Mouse (Mus musculus) midbrain, embryonic 16.5 days (tissue): Measurements from ENCODE around the gene Aasdh. TPM values are rescaled to one million over a fixed set of nuclear protein-coding genes. Genes with fewer than 3 reads are reported as not detected.
"Not testable (repeated sequence)": the region's sequence is repeated elsewhere in the genome, so short reads cannot be mapped to it uniquely, and the experiment has no call there.

Experiments used
- ATAC-seq: fragments of 200-750 bp; cut with Nextera tagmentation; 2 replicates; pipeline ENCODE4 v1.8.0; 2017; ENCODE audit warnings: moderate TSS enrichment
- H3K27ac ChIP-seq: fragments of 300-500 bp; sonication (generic); 2 replicates; pipeline ENCODE4 v1.5.1; 2014; ENCODE audit warnings: mild to moderate bottlenecking, low read length, mixed read lengths
- H3K27me3 ChIP-seq: fragments of 300-500 bp; sonication (generic); 2 replicates; pipeline ENCODE4 v1.6.1; 2014; ENCODE audit warnings: low read depth, low read length, mixed read lengths; ENCODE audit not compliant: control insufficient read depth, insufficient read depth
- H3K36me3 ChIP-seq: fragments of 300-500 bp; sonication (generic); 2 replicates; pipeline ENCODE4 v1.6.1; 2014; ENCODE audit warnings: mild to moderate bottlenecking, low read length, moderate library complexity, mixed read lengths; ENCODE audit not compliant: control insufficient read depth, insufficient read depth
- H3K4me1 ChIP-seq: fragments of 300-500 bp; sonication (generic); 2 replicates; pipeline ENCODE4 v1.6.1; 2014; ENCODE audit warnings: mild to moderate bottlenecking, low read length, mixed read lengths; ENCODE audit not compliant: control insufficient read depth, insufficient read depth
- H3K4me2 ChIP-seq: fragments of 300-500 bp; sonication (generic); 2 replicates; pipeline ENCODE4 v1.6.1; 2014; ENCODE audit warnings: mild to moderate bottlenecking, low read length, mixed read lengths
- H3K4me3 ChIP-seq: fragments of 300-500 bp; sonication (generic); 2 replicates; pipeline ENCODE4 v1.5.1; 2014; ENCODE audit warnings: low read depth, mild to moderate bottlenecking, low read length, moderate library complexity, mixed read lengths
- H3K9ac ChIP-seq: fragments of 300-500 bp; sonication (generic); 2 replicates; pipeline ENCODE4 v1.6.1; 2014; ENCODE audit warnings: low read depth, low read length, mixed read lengths
- H3K9me3 ChIP-seq: fragments of 300-500 bp; sonication (generic); replicated peaks from 2 replicates; pipeline ENCODE4 v1.6.1; 2014; ENCODE audit warnings: mild to moderate bottlenecking, low read length, mixed read lengths; ENCODE audit not compliant: control insufficient read depth, poor library complexity, severe bottlenecking
- WGBS: fragments of 180-500 bp; shearing (Covaris S2); extraction: QIAGEN DNeasy Blood & Tissue Kit; methylation state at CpG from one replicate; pipeline ENCODE4 v1.1.7; 2014; 5-methylcytosine and 5-hydroxymethylcytosine counted together
- polyA plus RNA-seq: library from polyadenylated mRNA; unstranded; fragments of >200 nt; fragmentation: Nextera tagmentation; extraction: Ambion mirVana; gene quantifications from 2 replicates; pipeline ENCODE4 v1.2.1, GENCODE M21; 2015

Gene Aasdh
- polyA plus RNA-seq, 1 experiment from 2014 or later, result 20.7 TPM

- peaks cover 10% of the 10 kb centered on the region for H3K36me3 ChIP-seq
- no peak overlapping the region for H3K27ac ChIP-seq
- WGBS, result 88% methylated on average over 13 of the region's 13 CpGs
- no peak overlapping the region for H3K4me3 ChIP-seq
- no peak for ATAC-seq
- no peaks in the 10 kb centered on the region for H3K27me3 ChIP-seq
- no peak overlapping the region for H3K4me2 ChIP-seq
- H3K9me3 ChIP-seq, result peaks cover 5% of the 10 kb centered on the region; the same call in 1 of the 2 replicates
- no peak overlapping the region for H3K9ac ChIP-seq
- no peaks in the 10 kb centered on the region for H3K4me1 ChIP-seq
Measured at GRCm38 (mm10) chr5:76923428-76923827, 18.1 kb upstream of the Aasdh start.

DNA sequence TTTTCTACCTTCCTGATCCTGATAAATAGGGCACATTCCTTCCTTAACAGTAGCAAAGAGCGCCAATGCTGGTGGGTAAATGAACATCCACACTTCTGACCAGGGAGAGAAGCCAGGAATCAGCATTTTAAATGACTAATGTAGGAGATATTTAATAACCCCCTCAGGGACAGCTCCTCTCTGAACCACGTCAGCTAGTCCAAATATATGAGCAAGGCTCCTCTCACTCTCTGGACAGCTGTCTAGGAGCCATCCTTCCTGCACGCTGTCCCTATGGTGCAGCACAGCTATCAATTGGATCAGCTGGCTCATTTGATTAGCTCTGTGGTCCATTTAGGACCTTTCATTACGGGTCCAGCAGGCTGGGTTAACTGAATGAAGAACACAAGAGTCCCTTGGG, 17.5 kb upstream of the Aasdh start:
- peaks cover 10% of the 10 kb centered on the region for H3K36me3 ChIP-seq

DNA sequence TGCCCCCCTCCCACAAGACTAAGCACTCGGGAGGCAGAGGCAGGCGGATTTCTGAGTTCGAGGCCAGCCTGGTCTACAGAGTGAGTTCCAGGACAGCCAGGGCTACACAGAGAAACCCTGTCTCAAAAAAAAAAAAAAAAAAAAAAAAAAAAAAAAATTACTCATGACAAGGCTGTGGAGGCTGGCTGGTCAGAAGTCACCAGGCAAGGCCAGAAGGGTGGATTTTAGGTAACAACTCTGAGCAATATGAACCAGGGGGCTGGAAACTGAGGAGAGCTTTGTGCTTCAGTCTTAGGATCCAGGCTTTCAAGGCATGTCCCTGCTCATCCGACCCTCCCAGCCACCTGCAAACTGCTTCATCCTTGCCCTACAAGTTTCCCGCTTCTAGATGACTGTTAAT, 7.2 kb upstream of the Aasdh start:
- H3K27ac ChIP-seq, H3K9ac ChIP-seq: not testable (repeated sequence)
- WGBS, result 96% methylated on average over 5 of the region's 5 CpGs

More for the DNA sequence above, 17.5 kb upstream of the Aasdh start:
- Histone ChIP-seq H3K4me2 (no peak overlapping the region), H3K27me3 (no peaks in the 10 kb centered on the region), H3K27ac (no peak overlapping the region), H3K9ac (no peak overlapping the region), H3K9me3 (0 out of 2 replicates have a peak, but pooled peaks cover 5% of the 10 kb centered on the region), H3K4me1 (no peaks in the 10 kb centered on the region), H3K4me3 (no peak overlapping the region)
- ATAC-seq, result no peak
- WGBS, result 83% methylated on average over 4 of the region's 4 CpGs

DNA sequence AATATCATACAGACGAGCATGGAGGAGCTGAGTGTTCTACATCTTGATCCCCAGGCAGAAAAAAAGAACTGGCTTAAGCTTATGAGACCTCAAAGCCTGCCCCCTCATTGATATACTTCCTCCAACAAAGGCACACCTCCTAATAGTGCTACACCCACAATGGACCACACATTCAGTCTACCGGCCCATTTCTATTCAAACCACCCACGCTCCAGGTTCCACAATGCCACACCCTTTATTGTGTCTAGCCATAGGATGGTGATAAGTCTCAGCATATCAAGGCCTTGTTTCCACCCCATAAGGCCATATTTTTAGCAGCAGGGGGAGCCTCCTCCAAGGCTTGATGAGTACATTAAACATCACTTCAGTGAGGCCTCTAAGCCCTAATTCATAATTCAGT, 5.5 kb upstream of the Aasdh start:
- H3K4me3 ChIP-seq, result no peak overlapping the region
- peaks cover 4% of the 10 kb centered on the region; the same call in 1 of the 2 replicates for H3K4me1 ChIP-seq
- no peak for ATAC-seq
- H3K9me3 ChIP-seq, result no peaks in the 10 kb centered on the region
- no peaks in the 10 kb centered on the region for H3K36me3 ChIP-seq
- no peak overlapping the region for H3K27ac ChIP-seq
- H3K27me3 ChIP-seq, result no peaks in the 10 kb centered on the region
- WGBS, result 80% methylated on average over 3 of the region's 3 CpGs
- no peak overlapping the region for H3K9ac ChIP-seq
- no peak overlapping the region for H3K4me2 ChIP-seq

More for the DNA sequence above, 7.2 kb upstream of the Aasdh start:
- H3K4me3 ChIP-seq, H3K27me3 ChIP-seq, H3K4me1 ChIP-seq, H3K4me2 ChIP-seq, H3K36me3 ChIP-seq, H3K9me3 ChIP-seq, ATAC-seq: not testable (repeated sequence)

DNA sequence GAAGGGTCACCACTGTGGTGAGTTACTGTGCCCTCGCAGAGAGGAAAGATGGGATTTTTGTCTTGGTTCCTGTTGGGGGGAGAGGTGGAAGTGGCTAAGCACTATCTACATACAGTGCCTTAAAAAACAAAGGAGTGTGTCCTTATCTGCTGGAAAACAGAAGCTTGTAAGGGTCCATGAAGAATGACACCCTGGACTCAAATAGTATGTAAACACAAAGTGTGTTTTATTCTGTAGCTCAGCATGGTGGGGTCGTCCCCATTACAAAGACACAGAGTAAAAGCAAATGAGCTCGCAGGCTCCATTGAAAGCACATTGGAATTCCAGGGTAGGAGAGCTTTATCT, 813 bp upstream of the Aasdh start:
- no peaks in the 10 kb centered on the region for H3K9me3 ChIP-seq
- peak overlapping the region; percentile 74 for H3K4me3 ChIP-seq
- peak overlapping the region; percentile 63 for H3K4me2 ChIP-seq
- H3K27me3 ChIP-seq, result no peaks in the 10 kb centered on the region
- H3K36me3 ChIP-seq, result no peaks in the 10 kb centered on the region
- peak overlapping the region; percentile 88 for H3K9ac ChIP-seq
- H3K27ac ChIP-seq, result peak overlapping the region; percentile 88
- peaks cover 6% of the 10 kb centered on the region; the same call in 1 of the 2 replicates for H3K4me1 ChIP-seq
- ATAC-seq, result no peak
- 29% methylated on average over 3 of the region's 3 CpGs for WGBS

- 1% methylated on average over 19 of the region's 19 CpGs for WGBS
- no peaks in the 10 kb centered on the region for H3K27me3 ChIP-seq
- no peaks in the 10 kb centered on the region for H3K36me3 ChIP-seq
- no peaks in the 10 kb centered on the region for H3K9me3 ChIP-seq
- peak overlapping the region; percentile 74 for H3K4me3 ChIP-seq
- peak; percentile 76 for ATAC-seq
- H3K9ac ChIP-seq, result peak overlapping the region; percentile 88
- H3K4me1 ChIP-seq, result peaks cover 6% of the 10 kb centered on the region; the same call in 1 of the 2 replicates
- peak overlapping the region; percentile 73 for H3K4me2 ChIP-seq
- H3K27ac ChIP-seq, result peak overlapping the region; percentile 89
Measured at GRCm38 (mm10) chr5:76904713-76905404, 455 bp downstream of the Aasdh start.

- Histone ChIP-seq H3K27ac (no peak overlapping the region), H3K27me3 (no peaks in the 10 kb centered on the region), H3K9me3 (no peaks in the 10 kb centered on the region), H3K4me1 (peaks cover 6% of the 10 kb centered on the region; the same call in 1 of the 2 replicates), H3K36me3 (no peaks in the 10 kb centered on the region), H3K4me2 (no peak overlapping the region), H3K4me3 (no peak overlapping the region), H3K9ac (no peak overlapping the region)
- WGBS, result 80% methylated on average over 4 of the region's 4 CpGs
- ATAC-seq, result no peak
Measured at GRCm38 (mm10) chr5:76902131-76902530, 3.2 kb downstream of the Aasdh start.

GRCm38 (mm10) chr5:76893084-76893483, 12.2 kb downstream of the Aasdh start:
- 88% methylated on average over 2 of the region's 2 CpGs for WGBS
- ATAC-seq, result no peak
- Histone ChIP-seq H3K27ac (no peak overlapping the region), H3K4me3 (no peak overlapping the region), H3K4me2 (no peak overlapping the region), H3K4me1 (no peaks in the 10 kb centered on the region), H3K9me3 (no peaks in the 10 kb centered on the region), H3K36me3 (peaks cover 25% of the 10 kb centered on the region), H3K27me3 (no peaks in the 10 kb centered on the region), H3K9ac (no peak overlapping the region)

- 80% methylated on average over 2 of the region's 2 CpGs for WGBS
- H3K9ac ChIP-seq, result no peak overlapping the region
- no peak overlapping the region for H3K4me3 ChIP-seq
- H3K27ac ChIP-seq, result no peak overlapping the region
- no peaks in the 10 kb centered on the region for H3K27me3 ChIP-seq
- no peaks in the 10 kb centered on the region for H3K9me3 ChIP-seq
- ATAC-seq, result no peak
- H3K36me3 ChIP-seq, result peaks cover 25% of the 10 kb centered on the region
- H3K4me2 ChIP-seq, result no peak overlapping the region
- no peaks in the 10 kb centered on the region for H3K4me1 ChIP-seq
Measured at GRCm38 (mm10) chr5:76892608-76893007, 12.7 kb downstream of the Aasdh start.
